Mouse (Mus musculus) heart, adult 8-10 months (tissue): Measurements from ENCODE around the gene Tle2. TPM values are rescaled to one million over a fixed set of nuclear protein-coding genes. Genes with fewer than 3 reads are reported as not detected.

Experiments
- DNase-seq: peaks from one replicate; pipeline ENCODE4 v3.0.0; 2022; ENCODE audit warnings: low spot score
- total RNA-seq, 4 experiments: library from RNA; stranded (reverse); gene quantifications; 2 replicates each; pipeline ENCODE4 v1.2.4; 2022

Tle2 gene
- 10 to 100 TPM in 2 of 4 experiments, 1 to 10 TPM in 2; 5.4 to 12.1 (median 9.1) TPM for total RNA-seq

- no peak for DNase-seq
Observed at GRCm38 (mm10) chr10:81574081-81575056, at the start of gene Tle2. Gene Tle2, plus strand, starts transcription at chr10:81574561.

GRCm38 (mm10) chr10:81525017-81525694 lies 49.2 kb upstream of the Tle2 start:
- no peak for DNase-seq

GRCm38 (mm10) chr10:81526779-81527178 lies 47.6 kb upstream of the Tle2 start:
- DNase-seq, result peak; percentile 86

- no peak for DNase-seq
Observed at GRCm38 (mm10) chr10:81534826-81535225, 39.5 kb upstream of the Tle2 start.

GRCm38 (mm10) chr10:81536734-81537133 lies 37.6 kb upstream of the Tle2 start:
- no peak for DNase-seq

- no peak for DNase-seq
Observed at GRCm38 (mm10) chr10:81537429-81537828, 36.9 kb upstream of the Tle2 start.

- no peak for DNase-seq
Observed at GRCm38 (mm10) chr10:81538321-81539048, 35.9 kb upstream of the Tle2 start.

- DNase-seq, result no peak
Observed at GRCm38 (mm10) chr10:81541363-81541762, 33.0 kb upstream of the Tle2 start.

- peak; percentile 85 for DNase-seq
Observed at GRCm38 (mm10) chr10:81541803-81542202, 32.6 kb upstream of the Tle2 start.

GRCm38 (mm10) chr10:81542727-81543460 lies 31.5 kb upstream of the Tle2 start:
- no peak for DNase-seq

- DNase-seq, result no peak
Observed at GRCm38 (mm10) chr10:81543633-81544032, 30.7 kb upstream of the Tle2 start.

GRCm38 (mm10) chr10:81544296-81545160 lies 29.8 kb upstream of the Tle2 start:
- peak; percentile 48 for DNase-seq

- DNase-seq, result peak; percentile 99
Observed at GRCm38 (mm10) chr10:81545161-81545747, 29.1 kb upstream of the Tle2 start, which contains the start of gene Gna11. Gene Gna11, minus strand, starts transcription at chr10:81545190.

- no peak for DNase-seq
Observed at GRCm38 (mm10) chr10:81546332-81546731, 28.0 kb upstream of the Tle2 start.

GRCm38 (mm10) chr10:81546788-81547571 lies 27.4 kb upstream of the Tle2 start:
- no peak for DNase-seq

- DNase-seq, result no peak
Observed at GRCm38 (mm10) chr10:81548944-81549343, 25.4 kb upstream of the Tle2 start.

GRCm38 (mm10) chr10:81550257-81550656 lies 24.1 kb upstream of the Tle2 start:
- DNase-seq, result peak; percentile 62

- DNase-seq, result peak; percentile 79
Observed at GRCm38 (mm10) chr10:81551597-81552102, 22.7 kb upstream of the Tle2 start.

- DNase-seq, result no peak
Observed at GRCm38 (mm10) chr10:81553232-81553631, 21.1 kb upstream of the Tle2 start.
